Mouse (Mus musculus): ENCODE measurements around the gene Krt222. TPM values are rescaled to one million over a fixed set of nuclear protein-coding genes. Genes with fewer than 3 reads are reported as not detected.
"Not testable (repeated sequence)": the region's sequence is repeated elsewhere in the genome, so short reads cannot be mapped to it uniquely, and the experiment has no call there.

Krt222 gene
- total RNA-seq (2022), result 10 to 100 TPM; 26.5 to 44.5 (median 31.0) TPM

DNA sequence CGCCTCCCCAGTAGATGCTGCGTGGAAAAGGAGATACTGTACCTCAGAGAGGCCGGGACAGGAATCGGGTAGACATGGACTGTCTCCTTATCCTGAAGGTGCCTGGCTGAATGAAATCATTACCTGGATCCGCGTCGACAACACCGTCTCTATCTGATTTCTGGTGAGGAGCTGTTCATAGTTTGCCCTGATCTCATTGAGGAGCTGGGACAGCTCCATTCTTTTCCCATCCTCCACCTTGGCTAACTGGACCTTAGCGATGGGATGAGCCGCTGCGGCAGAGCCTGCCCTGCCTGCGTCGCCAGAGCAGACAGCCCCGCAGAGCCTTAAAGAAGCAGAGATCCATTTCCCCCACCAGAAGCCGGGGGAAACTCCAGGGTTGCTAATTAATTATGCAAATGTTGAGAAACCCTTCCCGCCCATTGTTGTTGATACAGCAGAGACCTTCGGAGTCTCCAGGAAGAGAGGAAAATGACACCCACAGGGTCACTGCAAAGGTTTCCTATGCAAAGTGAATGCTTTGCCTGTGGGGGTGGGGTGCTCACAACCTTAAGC, at the start of gene Krt222:
Gene Krt222 (minus strand): TSS at position 266 of the 555 bp plus-strand sequence.
- peak; percentile 27 for DNase-seq (ENCODE audit: low spot score)

DNA sequence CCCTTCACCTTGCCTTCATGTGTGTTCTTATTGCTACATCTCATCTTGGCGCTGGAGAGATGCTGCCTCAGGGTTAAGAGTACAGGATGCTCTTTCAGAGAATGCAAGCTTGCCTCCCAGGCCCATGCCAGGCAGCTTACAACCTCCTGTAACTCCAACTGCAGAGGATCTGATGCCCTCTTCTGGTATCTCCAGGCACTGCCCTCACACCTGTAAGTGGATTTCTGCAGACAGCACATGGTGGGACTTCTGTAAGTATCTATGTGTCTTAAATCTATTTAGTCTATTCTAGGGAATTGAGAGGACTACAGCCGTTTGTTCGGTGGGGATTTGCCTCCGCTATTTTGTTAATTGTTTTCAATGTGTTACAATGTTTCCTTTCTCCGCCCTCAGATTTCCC, 49.0 kb upstream of the Krt222 start:
- peak; percentile 14 for DNase-seq (ENCODE audit: low spot score)

DNA sequence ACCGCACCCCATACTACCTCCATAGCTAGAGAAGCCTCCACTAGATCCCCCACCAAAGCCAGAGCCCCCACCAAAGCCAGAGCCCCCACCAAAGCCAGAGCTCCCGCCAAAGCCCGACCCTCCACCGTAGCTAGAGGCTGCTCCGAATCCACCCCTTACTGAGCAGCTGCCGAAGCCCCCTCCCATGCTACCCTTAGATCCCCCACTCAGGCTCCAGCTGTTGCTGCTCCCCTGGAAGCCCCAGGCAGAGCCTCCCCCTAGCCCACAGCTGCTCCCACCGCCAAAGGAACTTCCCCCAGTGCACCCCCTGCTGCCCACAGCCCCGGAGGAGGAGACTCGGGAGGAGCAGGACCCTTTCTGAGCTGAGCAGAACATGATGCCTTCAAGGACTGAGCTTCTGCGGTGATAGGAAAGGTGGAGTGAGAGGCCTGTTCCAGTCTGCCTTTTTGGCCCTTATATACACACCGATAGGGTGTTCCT, 41.0 kb upstream of the Krt222 start, which contains the start of gene Krt24:
Gene Krt24 (minus strand): TSS at position 430 of the 480 bp plus-strand sequence.
- no peak for DNase-seq (ENCODE audit: low spot score)

DNA sequence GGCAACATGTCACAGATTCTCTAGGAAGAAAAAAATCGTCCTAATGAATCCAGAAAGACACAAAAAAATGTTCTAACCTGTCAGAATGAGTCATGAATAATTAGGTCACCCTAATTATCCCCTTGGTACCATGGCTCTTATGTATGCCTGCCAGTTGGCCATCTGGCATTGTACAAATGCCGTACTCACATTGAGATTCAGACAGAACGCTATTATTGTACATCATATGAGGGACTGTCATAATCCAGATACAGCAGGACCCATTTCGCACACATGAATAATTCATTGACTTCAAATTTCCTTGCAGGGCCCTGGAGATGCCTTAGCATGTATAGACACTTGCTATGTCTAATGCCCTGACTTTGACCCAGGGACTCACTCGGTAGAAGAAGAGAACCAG, 40.1 kb upstream of the Krt222 start:
- DNase-seq (ENCODE audit: low spot score), result no peak

DNA sequence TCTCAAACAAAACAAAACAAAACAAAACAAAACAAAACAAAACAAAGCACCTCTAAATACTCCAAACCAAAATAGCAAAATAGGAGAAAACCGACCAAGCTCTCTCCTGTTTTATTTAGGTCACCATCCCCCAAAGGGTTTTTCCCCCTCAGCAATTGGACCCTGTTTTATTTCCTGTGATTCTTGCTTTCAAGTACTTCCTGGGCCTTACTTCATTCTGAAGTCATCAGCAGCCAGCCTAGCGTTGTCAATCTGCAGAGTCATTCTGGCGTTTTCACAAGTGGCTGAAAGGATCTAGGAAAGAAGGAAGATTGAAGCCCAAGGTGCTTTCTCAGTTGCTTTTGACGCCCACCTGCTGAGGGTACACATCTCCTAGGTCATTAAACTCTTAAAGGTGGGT, 39.4 kb upstream of the Krt222 start:
- DNase-seq (ENCODE audit: low spot score), result no peak

DNA sequence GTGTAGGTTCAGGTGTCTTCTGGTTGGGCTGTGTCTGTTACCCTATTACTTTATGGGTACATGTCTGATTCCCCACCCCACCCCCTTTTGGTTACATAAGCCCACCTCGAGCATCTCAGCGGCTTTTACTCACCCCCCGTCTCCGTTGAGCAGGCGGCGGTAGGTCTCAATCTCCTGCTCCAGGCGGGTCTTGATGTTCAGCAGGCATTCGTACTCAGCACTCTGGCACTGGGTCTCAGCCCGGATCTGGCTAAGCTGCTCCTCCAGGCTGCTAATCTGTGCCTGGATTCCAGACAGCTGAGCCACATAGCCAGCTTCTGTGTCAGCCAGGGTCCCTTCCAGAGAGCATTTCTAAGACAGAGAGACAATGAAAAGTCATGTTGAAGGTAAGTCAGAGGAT, 37.2 kb upstream of the Krt222 start:
- no peak for DNase-seq (ENCODE audit: low spot score)

DNA sequence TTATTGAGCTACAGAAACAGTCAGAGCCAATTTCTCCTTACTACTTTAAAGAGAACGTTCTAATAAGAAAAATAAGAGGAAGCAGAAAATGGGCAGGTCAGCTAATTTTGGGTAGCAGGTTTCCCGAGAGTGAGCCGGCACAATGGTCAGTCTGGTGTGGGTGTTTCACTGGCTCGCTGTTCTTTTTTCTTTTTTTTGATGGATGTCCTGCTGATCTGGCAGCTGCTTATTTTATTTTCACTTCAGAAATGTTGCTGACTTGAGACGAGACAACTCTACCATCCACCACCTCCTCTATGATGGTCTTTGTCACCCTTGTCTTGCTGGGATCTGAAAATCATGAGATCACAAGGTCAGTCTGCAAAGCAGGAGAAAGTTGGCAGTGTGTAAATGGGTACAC, 36.1 kb upstream of the Krt222 start:
- DNase-seq (ENCODE audit: low spot score), result no peak

DNA sequence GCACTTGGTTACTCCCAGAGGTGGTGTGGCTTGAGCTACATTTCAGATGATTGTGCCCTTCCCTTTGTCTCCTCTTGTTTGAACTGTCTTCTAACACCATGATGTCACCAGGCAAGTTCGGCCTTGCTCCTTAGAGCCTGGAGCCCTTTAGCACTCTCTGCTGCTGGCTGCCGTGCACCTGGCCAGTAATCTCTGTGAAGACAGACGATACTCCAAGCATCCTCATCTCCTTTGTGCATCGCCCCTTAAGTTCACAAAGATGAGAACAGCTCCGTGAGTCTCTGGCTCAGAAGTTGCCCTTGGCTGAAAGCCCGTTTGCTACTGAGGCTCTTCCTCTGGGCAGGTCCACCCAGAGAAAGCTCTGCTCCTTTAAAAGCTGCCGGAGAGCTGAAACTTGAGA, 32.9 kb upstream of the Krt222 start:
- DNase-seq (ENCODE audit: low spot score), result no peak

DNA sequence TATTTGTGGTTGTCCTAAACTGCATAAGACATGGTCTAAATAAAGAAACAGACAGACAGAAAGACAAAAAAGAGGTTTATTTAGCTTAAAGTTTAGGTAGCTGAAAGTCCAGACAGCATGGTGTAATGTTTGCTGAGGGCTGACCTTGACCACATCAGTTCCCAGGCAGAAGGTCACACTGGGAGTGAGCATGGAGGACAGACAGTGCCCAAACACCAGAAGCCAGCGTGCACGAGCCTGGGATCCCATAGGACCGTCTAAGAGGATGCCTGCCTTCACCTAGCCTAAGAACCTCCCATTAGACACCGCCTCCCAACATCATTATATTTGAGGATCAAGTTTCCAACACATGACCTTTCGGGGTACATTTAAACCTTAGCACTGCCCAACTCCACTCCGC, 31.7 kb upstream of the Krt222 start:
- no peak for DNase-seq (ENCODE audit: low spot score)

DNA sequence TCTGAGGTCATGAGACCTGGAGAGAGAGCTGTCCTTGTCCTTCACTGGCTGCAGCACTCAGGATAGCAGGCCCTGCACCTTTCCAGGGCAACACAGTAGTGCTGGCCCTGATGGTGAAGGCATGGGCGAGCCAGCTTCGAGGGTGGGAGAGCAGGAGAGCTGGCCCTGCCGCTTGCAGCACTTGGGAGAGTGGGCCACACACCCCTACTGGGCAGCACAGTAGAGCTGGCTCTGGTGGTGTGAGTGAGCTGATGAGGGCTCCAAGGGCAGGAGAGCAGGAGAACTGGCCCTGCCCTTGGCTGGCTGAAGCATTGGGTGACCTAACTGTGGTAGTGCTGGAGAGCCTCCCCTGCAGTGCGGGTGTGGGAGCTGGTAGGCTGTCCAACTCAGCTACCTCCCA, 28.8 kb upstream of the Krt222 start:
- no peak for DNase-seq (ENCODE audit: low spot score)

DNA sequence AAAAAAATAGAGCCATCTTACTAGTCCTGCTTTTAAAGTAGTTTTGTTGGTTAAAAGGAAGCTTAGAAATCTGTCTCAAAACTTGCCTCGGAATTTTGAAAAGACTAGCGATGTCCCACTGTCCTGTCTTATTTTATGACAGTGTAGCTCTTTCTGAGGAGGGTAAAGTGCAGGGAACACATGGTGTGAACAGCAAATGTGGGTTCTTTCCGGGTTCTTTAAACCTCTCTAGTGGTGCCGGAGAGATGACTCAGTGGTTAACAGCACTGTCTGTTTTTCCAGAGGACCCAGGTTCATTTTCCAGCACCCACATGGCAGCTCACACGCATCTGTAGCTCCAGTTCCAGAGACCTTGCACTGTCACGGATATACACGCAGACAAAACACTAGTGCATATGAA, 25.3 kb upstream of the Krt222 start:
- DNase-seq (ENCODE audit: low spot score), result no peak

DNA sequence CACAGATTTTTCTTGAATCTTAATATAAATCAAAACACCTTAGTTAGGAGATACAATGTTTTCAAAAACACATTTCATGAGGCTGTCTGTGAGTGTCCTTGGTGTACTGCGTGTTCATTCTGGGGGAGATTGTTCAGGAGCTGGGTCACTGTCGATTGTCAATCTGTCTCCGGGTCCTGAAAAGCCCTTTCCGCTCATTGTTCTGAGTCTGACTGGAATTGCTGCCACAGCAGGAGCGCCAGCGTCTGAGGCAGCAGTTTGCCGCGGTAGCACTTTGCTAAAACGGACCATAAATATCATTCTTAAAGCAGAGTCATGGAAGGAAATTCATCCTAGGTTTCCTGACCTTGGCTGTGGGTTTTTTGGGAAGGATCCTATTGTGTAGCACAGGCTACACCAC, 21.9 kb upstream of the Krt222 start:
- DNase-seq (ENCODE audit: low spot score), result peak; percentile 18

DNA sequence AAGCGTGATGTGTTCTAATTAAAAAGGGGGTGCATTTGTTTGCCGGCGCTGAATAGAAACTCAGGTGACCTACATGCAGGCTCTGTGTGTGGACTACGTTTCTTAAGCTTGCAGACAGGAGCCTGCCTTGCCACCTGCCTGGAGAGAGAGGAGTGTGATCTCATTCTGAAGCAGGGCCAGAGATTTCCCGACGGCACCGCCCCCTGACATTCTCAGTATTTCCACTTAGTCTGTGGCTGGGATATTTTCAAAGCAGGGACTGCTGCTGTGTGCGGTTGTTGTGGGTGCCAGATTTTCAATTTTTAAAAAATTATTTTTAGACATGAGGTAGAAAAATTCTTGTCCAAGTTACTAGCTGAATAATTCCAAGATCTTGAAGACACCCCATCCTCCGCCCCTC, 21.3 kb upstream of the Krt222 start:
- DNase-seq (ENCODE audit: low spot score), result peak; percentile 8

DNA sequence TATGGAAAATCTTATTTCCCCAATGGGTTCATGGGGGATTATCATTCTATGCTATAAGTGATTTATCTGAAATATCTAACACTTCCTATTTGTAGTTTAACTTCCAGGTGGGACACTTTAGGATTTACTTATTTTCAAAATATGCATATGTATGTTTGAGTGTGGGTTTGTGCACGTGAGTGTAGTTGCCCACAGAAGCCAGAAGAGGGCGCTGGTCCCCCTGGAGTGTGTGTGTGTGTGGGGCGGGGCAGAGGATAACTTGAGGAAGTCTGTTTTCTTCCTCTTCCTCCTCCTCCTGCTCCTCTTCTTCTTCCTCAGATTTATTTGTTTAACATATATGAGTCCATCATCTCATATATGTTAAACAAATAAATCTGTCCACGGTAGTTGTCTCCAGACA, 12.3 kb upstream of the Krt222 start:
- no peak for DNase-seq (ENCODE audit: low spot score)

DNA sequence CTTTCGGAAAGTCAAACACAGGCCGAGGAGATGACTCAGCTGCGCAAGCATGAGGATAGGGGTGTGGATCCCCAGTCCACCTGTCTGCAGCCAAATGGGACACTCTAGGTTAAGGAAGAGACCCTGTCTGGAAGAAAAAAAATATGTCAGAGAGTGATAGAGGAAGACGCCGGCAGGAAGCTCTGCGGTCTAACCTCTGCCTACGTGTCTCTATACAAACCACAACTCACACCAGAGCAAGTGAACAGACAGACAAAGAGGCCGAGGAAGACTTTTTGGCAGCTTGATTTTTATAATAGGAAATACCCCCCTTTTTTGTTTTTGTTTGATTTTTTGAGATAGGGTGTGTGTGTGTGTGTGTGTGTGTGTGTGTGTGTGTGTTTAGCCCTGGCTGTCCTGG, 11.4 kb upstream of the Krt222 start:
- DNase-seq (ENCODE audit: low spot score), result no peak

DNA sequence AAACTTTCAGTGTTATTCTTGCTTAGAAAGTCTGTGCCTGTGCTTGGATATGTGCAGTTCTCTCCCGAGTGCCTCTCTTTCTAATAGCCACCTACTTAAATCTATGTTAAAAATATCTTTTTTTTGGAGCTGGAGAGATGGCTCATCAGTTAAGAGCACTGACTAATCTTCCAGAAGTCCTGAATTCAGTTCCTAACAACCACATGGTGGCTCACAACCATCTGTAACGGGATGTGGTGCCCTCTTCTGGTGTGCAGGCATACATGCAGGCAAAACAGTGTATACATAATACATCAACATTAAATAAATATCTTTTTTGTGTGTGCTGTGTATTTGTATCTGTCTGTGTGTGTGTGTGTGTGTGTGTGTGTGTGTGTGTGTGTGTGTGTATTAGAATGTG, 10.0 kb upstream of the Krt222 start:
- no peak for DNase-seq (ENCODE audit: low spot score)

DNA sequence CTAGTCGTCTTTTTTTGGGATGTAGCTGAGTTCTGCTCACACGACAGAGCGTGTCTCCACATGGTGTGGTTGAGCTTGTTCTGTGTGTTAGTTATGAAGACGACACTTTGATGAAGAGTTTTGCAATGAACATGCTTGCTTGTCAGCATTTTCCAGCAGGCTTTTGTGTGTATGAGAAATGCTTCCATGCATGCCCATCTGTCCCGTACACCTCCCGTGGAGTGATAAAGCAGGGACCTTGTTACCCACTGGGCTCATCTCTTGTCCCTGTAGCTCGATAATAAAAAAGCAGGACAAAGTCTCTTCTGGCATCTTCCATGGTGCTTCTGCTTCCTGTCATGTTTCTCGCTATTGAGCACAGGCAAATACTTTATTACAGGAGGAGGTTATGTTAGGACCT, 8.8 kb upstream of the Krt222 start:
- no peak for DNase-seq (ENCODE audit: low spot score)

DNA sequence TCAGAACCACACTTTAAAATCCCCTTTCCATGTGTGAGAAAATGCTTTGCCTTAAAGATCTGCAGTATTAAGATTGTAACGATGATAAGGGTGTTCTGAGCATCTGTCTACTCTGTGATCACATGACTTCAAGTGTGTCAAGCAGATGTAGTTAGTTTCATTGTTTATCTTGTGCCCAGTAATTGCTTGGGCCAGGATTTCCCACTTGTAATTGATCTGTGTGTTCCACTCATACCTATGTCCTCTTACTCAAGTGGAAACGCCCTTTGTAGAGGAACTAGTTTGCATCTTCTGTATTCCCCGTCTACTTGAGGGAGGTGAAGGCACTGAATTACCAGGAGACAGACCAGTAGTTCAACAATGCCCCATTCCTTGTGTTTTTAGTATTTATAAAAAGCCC, 6.8 kb upstream of the Krt222 start:
- no peak for DNase-seq (ENCODE audit: low spot score)

DNA sequence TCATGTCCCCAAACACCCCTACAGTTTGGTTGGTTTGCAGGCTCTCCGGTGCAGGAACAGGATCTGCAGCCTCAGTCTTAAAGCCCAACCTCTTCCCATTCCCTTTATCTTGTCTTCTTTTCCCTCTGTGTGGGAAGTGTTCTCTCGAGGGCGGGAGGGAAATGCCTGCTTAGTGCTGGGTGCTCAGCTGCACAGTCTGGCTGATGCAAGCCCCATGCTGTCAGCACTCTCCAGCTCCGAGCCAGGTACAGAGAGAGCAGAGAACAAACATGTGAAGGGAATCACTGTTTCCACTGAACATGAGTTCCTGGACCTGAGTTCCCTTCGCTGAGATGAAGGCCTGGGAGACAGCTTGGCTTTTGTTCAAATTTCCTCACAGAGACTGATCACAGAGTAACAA, 6.4 kb upstream of the Krt222 start:
- DNase-seq (ENCODE audit: low spot score), result no peak

DNA sequence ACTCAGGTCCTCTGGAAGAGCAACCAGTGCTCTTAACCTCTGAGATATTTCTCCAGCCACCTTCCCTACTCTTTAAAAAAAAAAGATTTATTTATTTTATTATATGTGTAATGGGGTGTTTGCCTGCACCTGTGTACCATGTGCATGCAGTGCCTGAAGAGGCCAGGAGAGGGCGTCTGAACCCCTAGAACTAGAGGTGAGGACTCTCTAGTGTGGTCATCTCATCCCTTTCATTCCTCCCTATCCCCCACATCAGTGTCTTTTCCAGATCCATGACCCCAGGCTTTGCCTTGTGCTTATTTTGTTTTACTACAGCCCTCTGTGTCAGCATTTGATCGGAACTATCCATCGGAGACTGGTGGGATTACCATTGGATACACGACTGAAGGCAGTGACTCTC, 5.2 kb upstream of the Krt222 start:
- no peak for DNase-seq (ENCODE audit: low spot score)

DNA sequence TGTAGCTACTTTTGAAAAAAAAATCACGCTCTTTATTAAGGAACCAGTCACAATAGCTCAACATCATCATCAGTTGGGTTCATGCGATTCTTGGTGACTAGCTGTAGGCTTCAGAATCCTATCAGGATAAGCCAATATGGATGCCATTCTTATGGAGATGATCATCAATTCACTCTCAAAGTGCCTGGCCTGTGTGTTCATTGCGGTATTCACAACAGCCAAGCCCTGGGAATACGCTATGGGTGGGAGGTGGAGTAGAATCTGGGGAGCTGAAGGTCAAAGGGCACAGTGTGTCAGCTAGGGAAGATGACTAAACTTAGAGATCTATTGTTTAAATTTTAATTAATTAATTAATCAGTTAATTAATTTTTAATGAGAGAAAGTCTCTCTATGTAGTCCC, 4.0 kb upstream of the Krt222 start:
- no peak for DNase-seq (ENCODE audit: low spot score)

DNA sequence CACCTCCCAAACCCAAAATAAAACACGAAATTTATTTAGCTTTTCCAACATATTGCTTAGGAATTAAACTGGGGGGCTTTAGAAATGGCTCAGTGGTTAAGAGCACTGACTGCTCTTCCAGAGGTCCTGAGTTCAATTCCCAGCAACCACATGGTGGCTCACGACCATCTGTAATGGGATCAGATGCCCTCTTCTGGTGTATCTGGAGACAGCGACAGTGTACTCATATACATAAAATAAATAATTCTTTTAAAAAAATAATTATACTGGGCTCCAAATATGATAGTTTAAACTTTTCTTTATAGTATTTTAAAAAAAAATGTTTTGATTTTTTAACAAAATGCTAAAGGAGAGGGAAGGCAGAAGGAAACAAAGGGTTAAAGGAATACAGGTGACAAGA, 634 bp upstream of the Krt222 start:
- not testable (repeated sequence) for DNase-seq (ENCODE audit: low spot score)

DNA sequence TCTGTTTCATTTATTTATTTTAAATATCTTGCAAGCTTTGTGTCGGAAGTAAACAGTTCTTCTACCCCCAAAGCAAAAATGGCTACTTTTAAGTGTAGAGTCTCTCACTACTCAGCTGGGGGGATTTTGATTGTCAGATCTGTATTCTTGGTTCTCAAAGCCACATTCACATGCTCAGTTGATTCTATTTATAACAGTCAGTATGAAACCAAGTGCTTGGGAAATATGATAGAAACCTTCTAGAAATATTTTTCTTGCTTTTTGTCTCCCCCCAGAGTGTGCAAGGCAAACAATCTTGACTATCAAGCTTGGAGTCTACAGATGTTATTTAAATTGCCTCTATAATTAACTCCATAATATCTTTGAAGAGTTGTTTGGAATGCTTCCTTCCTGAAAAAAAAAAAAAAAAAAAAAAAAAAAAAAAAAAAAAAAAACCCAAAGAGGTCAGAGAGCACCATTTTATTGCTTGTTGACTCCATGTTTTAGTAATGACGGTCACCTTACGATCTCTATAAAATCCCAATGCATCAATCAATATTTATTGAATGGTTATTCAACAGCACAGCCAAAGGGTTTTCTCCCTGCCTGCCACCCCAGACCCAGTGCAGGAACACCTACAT, 575 bp downstream of the Krt222 start:
- peak; percentile 8 for DNase-seq (ENCODE audit: low spot score)

DNA sequence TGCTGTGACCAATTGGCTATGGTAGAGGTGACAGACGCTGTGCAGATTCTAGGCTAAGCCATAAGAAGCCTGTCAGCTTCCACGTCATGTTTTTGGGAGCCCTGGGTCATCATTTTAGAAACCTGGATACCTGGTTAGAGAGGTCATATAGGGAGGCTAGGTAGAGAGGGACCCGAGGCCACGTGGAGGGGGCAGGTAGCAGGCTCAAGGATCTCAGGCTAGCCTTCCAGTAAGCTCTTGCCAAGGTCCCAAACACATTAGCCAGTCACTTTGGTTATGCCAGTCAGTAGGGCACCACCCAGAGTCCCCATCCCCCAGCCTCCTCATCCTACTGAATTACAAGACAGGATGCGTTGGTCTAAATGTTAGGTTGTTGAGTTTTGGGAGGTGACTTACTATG, 1.8 kb downstream of the Krt222 start:
- no peak for DNase-seq (ENCODE audit: low spot score)
